Mouse (Mus musculus) lung, postnatal 0 days (tissue): ENCODE data around the gene Gm10282. TPM values are rescaled to one million over a fixed set of nuclear protein-coding genes. Genes with fewer than 3 reads are reported as not detected.

ENCODE experiments used
- ATAC-seq: fragments of 200-750 bp; cut with Nextera tagmentation; 2 replicates; pipeline ENCODE4 v1.8.0; 2017; ENCODE audit warnings: moderate library complexity
- DNase-seq: peaks from one replicate; pipeline ENCODE4 v3.0.0-alpha.2; 2016; ENCODE audit warnings: low spot score
- H3K27ac ChIP-seq: fragments of 300-500 bp; sonication (generic); 2 replicates; pipeline ENCODE4 v1.5.1; 2014; ENCODE audit warnings: antibody characterized with exemption, mild to moderate bottlenecking, low read length, mixed read lengths
- H3K27me3 ChIP-seq: fragments of 300-500 bp; sonication (generic); replicated peaks from 2 replicates; pipeline ENCODE4 v1.6.1; 2014; ENCODE audit warnings: low read length, mixed read lengths; ENCODE audit not compliant: insufficient read depth
- H3K36me3 ChIP-seq: fragments of 300-500 bp; sonication (generic); 2 replicates; pipeline ENCODE4 v1.6.1; 2014; ENCODE audit warnings: low read length, mixed read lengths; ENCODE audit not compliant: insufficient read depth
- H3K4me1 ChIP-seq: fragments of 300-500 bp; sonication (generic); 2 replicates; pipeline ENCODE4 v1.6.1; 2014; ENCODE audit warnings: antibody characterized with exemption, low read depth, low read length, mixed read lengths; ENCODE audit not compliant: insufficient read depth
- H3K4me2 ChIP-seq: fragments of 300-500 bp; sonication (generic); replicated peaks from 2 replicates; pipeline ENCODE4 v1.6.1; 2014; ENCODE audit warnings: low read depth, mild to moderate bottlenecking, low read length, moderate library complexity, mixed read lengths
- H3K4me3 ChIP-seq: fragments of 300-500 bp; sonication (generic); 2 replicates; pipeline ENCODE4 v1.5.1; 2014; ENCODE audit warnings: low read depth, low read length
- H3K9ac ChIP-seq: fragments of 300-500 bp; sonication (generic); replicated peaks from 2 replicates; pipeline ENCODE4 v1.6.1; 2014; ENCODE audit warnings: low read depth, mild to moderate bottlenecking
- H3K9me3 ChIP-seq: fragments of 300-500 bp; sonication (generic); 2 replicates; pipeline ENCODE4 v1.6.1; 2016; ENCODE audit warnings: low read length, mixed read lengths
- CTCF ChIP-seq: IDR thresholded peaks from 2 replicates; pipeline ENCODE4 v1.5.1; 2016; ENCODE audit warnings: antibody characterized with exemption, mild to moderate bottlenecking
- EP300 ChIP-seq: IDR thresholded peaks from 2 replicates; pipeline ENCODE4 v1.6.1; 2016; ENCODE audit warnings: antibody characterized with exemption, mild to moderate bottlenecking, control low read depth
- WGBS: fragments of 180-500 bp; shearing (Covaris S2); extraction: QIAGEN DNeasy Blood & Tissue Kit; methylation state at CpG from one replicate; pipeline ENCODE4 v1.1.7; 2014; 5-methylcytosine and 5-hydroxymethylcytosine counted together
- polyA plus RNA-seq: library from polyadenylated mRNA; unstranded; fragments of >200 nt; fragmentation: Nextera tagmentation; extraction: Ambion mirVana; gene quantifications from 2 replicates; pipeline ENCODE4 v1.2.1, GENCODE M21; 2015

The Gm10282 gene
- polyA plus RNA-seq, 1 experiment from 2014 or later, result 5.7 TPM

DNA sequence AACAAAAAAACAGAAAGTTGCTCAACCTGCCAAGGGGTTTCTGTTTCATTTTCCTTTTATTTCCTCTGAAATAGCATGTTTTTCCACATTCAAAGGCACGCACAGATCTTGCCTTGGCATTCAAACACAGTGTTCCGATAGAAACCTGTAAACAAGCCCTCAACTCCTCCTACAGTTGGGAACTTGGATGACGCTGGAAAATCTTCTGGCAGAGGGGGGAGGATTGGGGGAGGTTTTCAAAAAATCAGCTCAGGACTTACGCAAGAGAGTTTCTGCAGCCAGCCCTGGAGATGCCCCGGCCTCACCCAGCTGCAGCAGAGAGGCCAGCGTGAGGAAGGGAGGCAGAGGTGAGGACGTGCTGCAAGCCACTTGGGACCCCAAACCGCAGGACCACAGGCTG is 1.4 kb downstream of the Gm10282 start:
- Histone ChIP-seq H3K9me3 (no peaks in the 10 kb centered on the region), H3K4me1 (peaks cover 4% of the 10 kb centered on the region; the same call in 1 of the 2 replicates), H3K4me3 (no peak overlapping the region), H3K4me2 (no peak overlapping the region; the same call in 1 of the 2 replicates), H3K27ac (peak overlapping the region; percentile 84), H3K36me3 (no peaks in the 10 kb centered on the region), H3K27me3 (no peaks in the 10 kb centered on the region), H3K9ac (no peak overlapping the region)
- TF ChIP-seq CTCF, result peak; percentile 42
- peak; percentile 99 for TF ChIP-seq EP300
- ATAC-seq (peak; percentile 92), DNase-seq (peak; percentile 97)
- WGBS, result 18% methylated on average over 8 of the region's 8 CpGs

DNA sequence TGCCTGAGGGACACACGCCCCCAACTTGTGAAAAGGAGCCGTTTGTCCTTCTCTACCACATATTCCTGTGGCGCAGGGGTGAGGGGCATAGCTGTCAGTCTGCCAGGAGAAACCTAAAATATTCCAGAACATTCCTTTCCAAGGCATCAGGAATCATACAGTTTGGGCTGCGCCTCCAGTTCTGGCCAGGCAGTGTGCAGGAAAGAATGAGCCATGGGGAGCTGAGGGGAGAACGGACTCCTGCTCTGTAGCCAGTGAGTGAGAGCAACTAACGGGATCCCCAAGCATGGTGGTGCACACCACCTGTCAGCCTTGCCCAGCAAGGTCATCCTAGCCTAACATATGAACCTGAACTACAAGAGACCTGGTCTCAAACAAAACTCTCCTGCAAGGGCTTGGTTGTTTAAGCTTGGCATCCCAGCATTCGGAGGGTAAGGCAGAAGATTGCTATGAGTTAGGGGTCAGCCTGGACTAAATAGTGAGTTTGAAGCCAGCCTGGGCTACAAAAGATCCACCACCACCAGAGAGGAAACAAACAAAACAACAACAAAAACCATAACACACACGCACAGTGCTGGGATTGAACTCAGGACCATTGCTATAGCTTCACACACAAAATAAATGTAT is 2.0 kb downstream of the Gm10282 start:
- peak; percentile 18; the same call in 1 of the 2 replicates for ATAC-seq
- 45% methylated on average over 8 of the region's 8 CpGs for WGBS

DNA sequence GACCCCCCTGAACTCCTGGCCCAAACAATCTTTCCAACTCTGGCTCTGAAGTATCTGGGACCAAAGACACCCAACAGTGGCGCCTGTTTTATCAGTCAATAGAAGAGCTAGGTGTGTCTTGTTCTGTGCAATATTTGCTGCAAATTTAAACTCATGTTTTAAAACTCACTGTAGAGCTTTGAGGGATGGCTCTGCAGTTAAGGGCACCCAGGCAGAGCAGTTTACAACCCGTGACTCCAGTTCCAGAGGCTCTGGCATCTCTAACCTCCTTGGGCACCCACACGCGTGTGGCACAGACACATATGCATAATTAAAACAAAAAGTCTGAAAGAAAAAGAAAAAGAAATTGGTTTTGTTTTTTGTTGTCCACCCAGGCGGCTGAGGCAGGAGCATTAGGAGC is 3.6 kb downstream of the Gm10282 start:
- no peak for ATAC-seq

More for the DNA sequence above, 2.0 kb downstream of the Gm10282 start:
- Histone ChIP-seq H3K4me3 (no peak overlapping the region), H3K27ac (peak overlapping the region; percentile 84), H3K9me3 (no peaks in the 10 kb centered on the region), H3K36me3 (no peaks in the 10 kb centered on the region), H3K4me1 (peaks cover 4% of the 10 kb centered on the region; the same call in 1 of the 2 replicates), H3K27me3 (no peaks in the 10 kb centered on the region), H3K9ac (no peak overlapping the region), H3K4me2 (no peak overlapping the region; the same call in 1 of the 2 replicates)
- no peak for TF ChIP-seq EP300
- peak; percentile 24 for DNase-seq

DNA sequence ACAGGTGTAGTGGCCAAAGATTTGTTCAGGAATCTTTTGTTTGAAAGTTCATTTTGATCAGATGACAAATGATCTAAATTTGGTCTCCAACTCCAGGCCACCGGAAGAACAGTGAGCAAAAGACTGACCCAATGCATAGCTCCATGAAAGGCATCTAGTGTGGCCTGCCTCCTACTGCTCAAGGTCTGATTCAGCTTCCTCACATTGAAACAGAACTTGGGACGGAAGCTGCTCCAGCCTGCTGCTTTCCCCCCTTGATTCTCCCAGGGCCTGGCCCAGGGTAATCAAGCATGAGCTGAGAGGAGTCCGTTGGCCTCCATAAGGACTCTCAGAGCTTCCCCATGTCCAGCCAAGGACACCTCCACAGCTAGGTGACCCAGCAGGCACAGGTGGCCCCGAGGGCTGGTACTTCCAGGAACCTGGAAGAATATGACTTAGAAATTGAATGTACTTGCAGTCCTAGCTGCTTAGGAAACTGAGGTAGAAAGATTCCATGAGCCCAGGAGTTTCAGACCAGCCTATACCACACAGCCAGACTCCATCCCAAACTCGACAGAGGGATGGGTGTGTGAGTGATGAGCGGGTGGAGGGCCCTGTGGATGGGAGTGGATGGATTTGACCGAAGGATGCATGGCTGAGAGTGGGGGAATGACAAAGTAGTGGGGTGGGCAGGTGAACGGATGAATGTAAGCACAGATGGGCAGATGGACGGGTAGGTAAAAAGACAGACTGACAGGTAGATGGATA is 4.2 kb downstream of the Gm10282 start:
- no peak for ATAC-seq
- 68% methylated on average over 9 of the region's 9 CpGs for WGBS
- H3K27ac ChIP-seq, result peak overlapping the region; percentile 20; the same call in 1 of the 2 replicates
- no peak overlapping the region for H3K4me3 ChIP-seq
- H3K4me2 ChIP-seq, result no peak overlapping the region
- H3K36me3 ChIP-seq, result no peaks in the 10 kb centered on the region
- no peak overlapping the region for H3K9ac ChIP-seq
- no peaks in the 10 kb centered on the region for H3K9me3 ChIP-seq
- peak; percentile 27 for DNase-seq
- no peak for TF ChIP-seq EP300
- TF ChIP-seq CTCF, result peak; percentile 36
- peaks cover 6% of the 10 kb centered on the region; the same call in 1 of the 2 replicates for H3K4me1 ChIP-seq
- no peaks in the 10 kb centered on the region for H3K27me3 ChIP-seq

More for the DNA sequence above, 3.6 kb downstream of the Gm10282 start:
- Histone ChIP-seq H3K27ac (no peak overlapping the region), H3K4me3 (no peak overlapping the region), H3K4me1 (peaks cover 4% of the 10 kb centered on the region; the same call in 1 of the 2 replicates), H3K27me3 (no peaks in the 10 kb centered on the region), H3K9me3 (no peaks in the 10 kb centered on the region), H3K9ac (no peak overlapping the region), H3K36me3 (no peaks in the 10 kb centered on the region), H3K4me2 (no peak overlapping the region)
- DNase-seq, result no peak
- 80% methylated on average over 5 of the region's 5 CpGs for WGBS
- TF ChIP-seq CTCF (no peak), EP300 (no peak)

DNA sequence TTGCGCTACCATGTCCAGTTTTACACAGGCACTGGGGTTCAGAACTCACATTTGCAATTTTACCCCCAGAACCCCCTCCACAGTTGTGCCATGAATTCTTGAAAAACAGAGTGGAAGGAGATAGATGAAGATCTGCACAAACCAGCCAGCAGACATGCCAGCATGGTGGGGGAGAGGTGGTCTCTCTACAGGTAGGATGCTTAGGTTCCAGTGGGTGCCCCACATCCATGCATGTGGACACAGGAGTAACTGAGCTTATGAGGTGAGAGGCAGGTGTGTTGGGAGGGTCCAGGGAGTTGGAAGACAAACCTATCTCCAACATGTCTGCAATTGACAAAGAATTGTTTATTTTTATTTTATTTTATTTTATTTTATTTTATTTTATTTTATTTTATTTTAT is 6.1 kb downstream of the Gm10282 start:
- no peak for DNase-seq
- no peaks in the 10 kb centered on the region for H3K36me3 ChIP-seq
- WGBS, result 84% methylated on average over 1 of the region's 1 CpGs
- ATAC-seq, result no peak
- H3K27ac ChIP-seq, result no peak overlapping the region
- no peak overlapping the region for H3K4me2 ChIP-seq
- no peaks in the 10 kb centered on the region for H3K27me3 ChIP-seq
- TF ChIP-seq CTCF, result no peak
- no peak for TF ChIP-seq EP300
- H3K4me1 ChIP-seq, result peaks cover 11% of the 10 kb centered on the region
- H3K9ac ChIP-seq, result no peak overlapping the region
- no peaks in the 10 kb centered on the region for H3K9me3 ChIP-seq
- no peak overlapping the region for H3K4me3 ChIP-seq

DNA sequence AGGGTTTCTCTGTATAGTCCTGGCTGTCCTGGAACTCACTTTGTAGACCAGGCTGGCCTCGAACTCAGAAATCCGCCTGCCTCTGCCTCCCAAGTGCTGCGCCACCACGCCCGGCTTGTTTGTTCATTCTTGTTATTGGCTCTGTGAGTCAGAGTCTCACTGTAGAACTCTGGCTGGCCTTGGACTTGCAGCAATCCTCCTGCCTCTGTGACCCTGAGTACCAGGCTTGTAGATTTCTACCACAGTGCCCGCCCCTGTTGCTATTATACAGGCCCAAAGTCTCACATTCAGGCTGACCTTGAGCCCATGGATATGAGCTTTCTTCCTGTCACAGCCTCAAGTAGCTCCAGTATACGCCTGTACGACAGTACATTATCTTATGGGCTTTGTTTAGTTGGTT is 8.5 kb downstream of the Gm10282 start:
- Histone ChIP-seq H3K9me3 (no peaks in the 10 kb centered on the region), H3K36me3 (no peaks in the 10 kb centered on the region), H3K4me2 (no peak overlapping the region), H3K4me3 (no peak overlapping the region), H3K27me3 (no peaks in the 10 kb centered on the region), H3K4me1 (peaks cover 7% of the 10 kb centered on the region), H3K9ac (no peak overlapping the region), H3K27ac (0 out of 2 replicates have a peak overlapping the region, but pooled peaks have one; percentile 29)
- DNase-seq (no peak), ATAC-seq (no peak)
- TF ChIP-seq CTCF (no peak), EP300 (no peak)
- WGBS, result 90% methylated on average over 8 of the region's 8 CpGs
